9 mouse cellular contexts compared by ENCODE assay signal in genomic region chr3:107290764-107291381, GRCm38 (mm10). TPM values are rescaled to one million over a fixed set of nuclear protein-coding genes. Genes with fewer than 3 reads are reported as not detected.
DNase-seq lines count a peak whose midpoint lies in the region; ATAC-seq lines count a peak whose summit lies in the region.
"Had no signal": no experiment of that assay in that cellular context is flagged by ENCODE, and none has a peak within 500 bp of the region (broad histone marks: within the 10 kb centered on the region; RNA-seq: fewer than 3 reads in every experiment).

Gene Slc16a4, plus strand, starts transcription at chr3:107291230.

- H3K4me2 ChIP-seq in kidney, embryonic 15.5 days = peak within 1 kb of the TSS; percentile 43
- H3K4me2 ChIP-seq in neural tube, embryonic 11.5 days (ENCODE audit: low read depth) = no peak within 1 kb of the TSS
- H3K4me2 ChIP-seq: neural tube, embryonic 12.5 days had no signal

- H3K27ac ChIP-seq in kidney, embryonic 15.5 days = peak within 1 kb of the TSS; percentile 87
- H3K27ac ChIP-seq in neural tube, embryonic 11.5 days (ENCODE audit: low read depth, low read length) = no peak within 1 kb of the TSS
- H3K27ac ChIP-seq: neural tube, embryonic 12.5 days had no signal

- H3K27me3 ChIP-seq in kidney, embryonic 15.5 days = no peaks in the 10 kb centered on the region
- H3K27me3 ChIP-seq in neural tube, embryonic 11.5 days (ENCODE audit: control insufficient read depth, insufficient read depth, low read length) = no peaks in the 10 kb centered on the region
- H3K27me3 ChIP-seq: neural tube, embryonic 12.5 days had no signal

- H3K36me3 ChIP-seq in kidney, embryonic 15.5 days = 0 out of 2 replicates have a peak, but pooled peaks cover 1% of the 10 kb centered on the region
- no peaks in the 10 kb centered on the region for H3K36me3 ChIP-seq in neural tube, embryonic 11.5 days (ENCODE audit: control insufficient read depth, insufficient read depth, low read length)
- H3K36me3 ChIP-seq: neural tube, embryonic 12.5 days had no signal

- ATAC-seq in kidney, embryonic 15.5 days (replicated peaks; ENCODE audit: low FRiP score) = peak; percentile 94
- ATAC-seq in neural tube, embryonic 11.5 days (ENCODE audit: insufficient read depth, low FRiP score, low TSS enrichment) = no peak

- no peaks in the 10 kb centered on the region for H3K9me3 ChIP-seq in kidney, embryonic 15.5 days (replicated peaks)
- H3K9me3 ChIP-seq in neural tube, embryonic 11.5 days (ENCODE audit: control insufficient read depth, low read length) = no peaks in the 10 kb centered on the region
- H3K9me3 ChIP-seq: neural tube, embryonic 12.5 days had no signal

- peak within 1 kb of the TSS; percentile 3; the same call in 1 of the 2 replicates for H3K4me3 ChIP-seq in kidney, embryonic 15.5 days (replicated peaks)
- no peak within 1 kb of the TSS for H3K4me3 ChIP-seq in neural tube, embryonic 11.5 days (ENCODE audit: low read depth, low read length)
- H3K4me3 ChIP-seq: neural tube, embryonic 12.5 days had no signal

- 19% methylated on average over 9 of the region's 9 CpGs for WGBS in kidney, embryonic 15.5 days
- 30% methylated on average over 9 of the region's 9 CpGs for WGBS in neural tube, embryonic 11.5 days

- peak; percentile 61 for DNase-seq in adrenal gland, postnatal 10 days
- no peak for DNase-seq in adrenal gland, adult 18-20 months (ENCODE audit: low spot score in 2 of 2)
- DNase-seq in urinary bladder, postnatal 25 days (ENCODE audit: low spot score) = peak; percentile 6
- DNase-seq in urinary bladder, postnatal 10 days (ENCODE audit: low spot score) = no peak
- peak; percentile 45 for DNase-seq in neural tube, embryonic 11.5 days (ENCODE audit: low spot score)
- no peak for DNase-seq in layer of hippocampus, postnatal 25 days (ENCODE audit: extremely low spot score in 1 of 2, low spot score in 1 of 2)
- no peak for DNase-seq in cerebellum, postnatal 4 days (ENCODE audit: low spot score in 2 of 2)

- H3K4me1 ChIP-seq in kidney, embryonic 15.5 days = peaks cover 13% of the 10 kb centered on the region
- H3K4me1 ChIP-seq in neural tube, embryonic 11.5 days (ENCODE audit: control insufficient read depth, insufficient read depth, low read length) = no peaks in the 10 kb centered on the region
- H3K4me1 ChIP-seq: neural tube, embryonic 12.5 days had no signal

- H3K9ac ChIP-seq in kidney, embryonic 15.5 days = no peak within 1 kb of the TSS
- H3K9ac ChIP-seq in neural tube, embryonic 11.5 days (ENCODE audit: low read length) = no peak within 1 kb of the TSS
- H3K9ac ChIP-seq: neural tube, embryonic 12.5 days had no signal

RNA-seq across cellular contexts. Expression of gene Slc16a4, which starts in this region (rescaled TPM):
- under 1 TPM; 0.60 to 0.73 TPM for total RNA-seq in adrenal gland, postnatal 10 days (2021)
- total RNA-seq in adrenal gland, adult 18-20 months (2021) = under 1 TPM; 0.35 to 0.53 TPM
- 8.3 and 9.8 TPM in 2 replicates for polyA plus RNA-seq in kidney, embryonic 15.5 days (2015; fragmentation: Nextera tagmentation; extraction: Ambion mirVana)
- 1.6 and 1.9 TPM in 2 replicates for polyA plus RNA-seq in neural tube, embryonic 11.5 days (2014; fragmentation: Nextera tagmentation; extraction: Ambion mirVana)
- 1 to 10 TPM; 1.0 to 1.9 TPM for total RNA-seq in layer of hippocampus, postnatal 25 days (2021)

Comparison
In these comparisons a context has a peak if more than half of its experiments do, and no peak if none do; other contexts are left out.
1. DNase-seq: peak in urinary bladder, postnatal 25 days (single experiment) and neural tube, embryonic 11.5 days (single experiment); none in adrenal gland, adult 18-20 months (0 of 2), urinary bladder, postnatal 10 days (single experiment), layer of hippocampus, postnatal 25 days (0 of 2) and cerebellum, postnatal 4 days (0 of 2).
2. Peak in DNase-seq in adrenal gland, postnatal 10 days; RNA of the gene not detected or under 1 TPM.